Comparison of ENCODE assay signal across 8 mouse cellular contexts in the genomic region with DNA sequence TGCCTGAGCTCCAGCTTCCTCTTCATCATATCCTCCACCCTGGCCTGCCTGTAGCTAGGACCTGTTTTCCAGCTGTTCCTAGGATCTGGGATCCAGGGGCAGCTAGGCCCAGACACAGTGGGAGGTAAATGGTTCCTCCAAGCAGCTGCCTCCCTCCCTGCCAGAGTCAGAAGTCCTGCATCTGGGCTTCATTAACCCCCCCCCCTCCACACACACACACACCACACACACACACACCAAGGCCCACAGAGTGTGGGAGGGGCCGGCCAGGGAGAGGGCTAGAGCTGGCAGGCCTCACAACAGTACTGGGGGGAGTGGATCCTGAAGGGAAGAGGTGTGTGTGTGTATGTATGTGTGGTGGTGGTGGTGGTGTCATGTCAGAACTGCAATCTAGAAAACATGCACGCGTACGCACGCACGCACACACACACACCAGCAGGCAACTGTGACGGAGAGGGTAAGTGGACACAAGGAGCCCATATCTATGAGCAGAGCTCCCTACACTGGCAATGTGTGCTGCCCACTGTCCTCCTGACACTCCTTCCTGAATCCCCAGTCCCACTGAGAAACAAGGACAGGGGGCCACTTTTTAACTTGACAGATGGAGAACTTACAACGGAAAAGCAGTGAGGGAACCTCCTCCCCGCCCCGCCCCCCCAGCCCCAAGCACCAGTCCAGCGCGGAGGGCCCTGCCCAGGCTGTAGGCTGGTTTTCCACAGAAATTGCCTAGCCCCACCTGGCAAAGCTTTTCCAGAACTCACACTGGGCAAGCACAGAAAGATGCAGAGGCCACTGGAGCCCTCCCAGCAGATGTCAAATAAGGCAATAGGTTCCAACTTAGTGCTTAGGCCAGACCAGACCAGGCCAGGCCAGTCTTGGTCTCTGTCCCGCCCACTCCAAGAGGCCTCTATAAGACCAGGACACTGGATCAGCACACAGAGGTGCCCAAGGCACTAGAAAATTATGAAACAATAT. TPM values are rescaled to one million over a fixed set of nuclear protein-coding genes. Genes with fewer than 3 reads are reported as not detected.
DNase-seq lines count a peak whose midpoint lies in the region; ATAC-seq and TF ChIP-seq lines count a peak whose summit lies in the region.

No protein-coding gene starts in this region.

- no peak overlapping the region for H3K4me2 ChIP-seq in lung, postnatal 0 days (replicated peaks; ENCODE audit: low read depth, low read length)
- H3K4me2 ChIP-seq in hindbrain, embryonic 11.5 days (replicated peaks; ENCODE audit: low read depth, low read length): no peak overlapping the region

- H3K27me3 ChIP-seq in lung, postnatal 0 days (replicated peaks; ENCODE audit: insufficient read depth, low read length): no peaks in the 10 kb centered on the region
- no peaks in the 10 kb centered on the region for H3K27me3 ChIP-seq in hindbrain, embryonic 11.5 days (ENCODE audit: control insufficient read depth, insufficient read depth, low read length)

- TF ChIP-seq CTCF in lung, postnatal 0 days (IDR thresholded peaks at IDR 0.05): no peak

- ATAC-seq in lung, postnatal 0 days: peak; percentile 64
- peak; percentile 71 for ATAC-seq in hindbrain, embryonic 11.5 days (ENCODE audit: low FRiP score)

- peak; percentile 67 for DNase-seq in lung, postnatal 0 days (ENCODE audit: low spot score)
- no peak for DNase-seq in lung, adult 18-20 months
- peak; percentile 37 for DNase-seq in gastrocnemius, adult 18-20 months (ENCODE audit: low spot score)
- DNase-seq in hindbrain, embryonic 11.5 days (ENCODE audit: low spot score): peak; percentile 43
- DNase-seq in lung, postnatal 36 days: peak; percentile 43
- no peak for DNase-seq in cerebellum, postnatal 36 days
- no peak for DNase-seq in layer of hippocampus, adult 11-12 months (ENCODE audit: low spot score)
- no peak for DNase-seq in thymus, postnatal 14 days

- H3K4me3 ChIP-seq in lung, postnatal 0 days (ENCODE audit: low read depth, low read length): no peak overlapping the region
- no peak overlapping the region for H3K4me3 ChIP-seq in hindbrain, embryonic 11.5 days (ENCODE audit: low read depth, low read length)

- TF ChIP-seq EP300 in lung, postnatal 0 days (IDR thresholded peaks at IDR 0.05): no peak

- H3K9ac ChIP-seq in lung, postnatal 0 days (replicated peaks; ENCODE audit: low read depth): no peak overlapping the region
- 0 out of 2 replicates have a peak overlapping the region, but pooled peaks have one; percentile 23 for H3K9ac ChIP-seq in hindbrain, embryonic 11.5 days (ENCODE audit: low read depth, low read length)

- H3K4me1 ChIP-seq in lung, postnatal 0 days (ENCODE audit: insufficient read depth, low read depth, low read length): peaks cover 23% of the 10 kb centered on the region
- H3K4me1 ChIP-seq in hindbrain, embryonic 11.5 days (replicated peaks; ENCODE audit: control insufficient read depth, insufficient read depth, low read length): peaks cover 9% of the 10 kb centered on the region

- H3K27ac ChIP-seq in lung, postnatal 0 days (ENCODE audit: low read length): peak overlapping the region; percentile 62
- no peak overlapping the region for H3K27ac ChIP-seq in hindbrain, embryonic 11.5 days (ENCODE audit: low read depth, low read length)

- H3K9me3 ChIP-seq in lung, postnatal 0 days (ENCODE audit: low read length): no peaks in the 10 kb centered on the region
- no peaks in the 10 kb centered on the region for H3K9me3 ChIP-seq in hindbrain, embryonic 11.5 days (ENCODE audit: control insufficient read depth, low read length)

- 50% methylated on average over 13 of the region's 13 CpGs for WGBS in lung, postnatal 0 days
- 53% methylated on average over 13 of the region's 13 CpGs for WGBS in hindbrain, embryonic 11.5 days

- H3K36me3 ChIP-seq in lung, postnatal 0 days (ENCODE audit: insufficient read depth, low read length): no peaks in the 10 kb centered on the region
- H3K36me3 ChIP-seq in hindbrain, embryonic 11.5 days (ENCODE audit: control insufficient read depth, insufficient read depth, low read length): no peaks in the 10 kb centered on the region

RNA-seq across cellular contexts. Expression of a gene that starts 30.6 kb away (rescaled TPM):
- polyA plus RNA-seq in lung, postnatal 0 days (2015; fragmentation: Nextera tagmentation; extraction: Ambion mirVana): 11.7 and 15.0 TPM in 2 replicates
- total RNA-seq in gastrocnemius, adult 18-20 months (2021): 1 to 10 TPM; 4.7 to 6.8 TPM
- polyA plus RNA-seq in hindbrain, embryonic 11.5 days (2014; fragmentation: Nextera tagmentation; extraction: Ambion mirVana): 4.3 and 5.9 TPM in 2 replicates

RNA-seq across cellular contexts. Expression of a gene that starts 41.5 kb away (rescaled TPM):
- polyA plus RNA-seq in lung, postnatal 0 days (2015; fragmentation: Nextera tagmentation; extraction: Ambion mirVana): 19.4 and 23.1 TPM in 2 replicates
- total RNA-seq in gastrocnemius, adult 18-20 months (2021): 1 to 10 TPM; 7.3 to 8.6 TPM
- polyA plus RNA-seq in hindbrain, embryonic 11.5 days (2014; fragmentation: Nextera tagmentation; extraction: Ambion mirVana): 12.8 and 13.1 TPM in 2 replicates

RNA-seq across cellular contexts. Expression of a gene that starts 49.5 kb away (rescaled TPM):
- 0.62 TPM in 1 of 2 replicates, not detected in the other for polyA plus RNA-seq in lung, postnatal 0 days (2015; fragmentation: Nextera tagmentation; extraction: Ambion mirVana)
- 1,000 to 10,000 TPM; 1,348 to 1,458 TPM for total RNA-seq in gastrocnemius, adult 18-20 months (2021)
- not detected in 2 replicates for polyA plus RNA-seq in hindbrain, embryonic 11.5 days (2014; fragmentation: Nextera tagmentation; extraction: Ambion mirVana)

RNA-seq across cellular contexts. Expression of a gene that starts 52.1 kb away (rescaled TPM):
- polyA plus RNA-seq in lung, postnatal 0 days (2015; fragmentation: Nextera tagmentation; extraction: Ambion mirVana): 6.2 and 10.5 TPM in 2 replicates
- 1,000 to 10,000 TPM; 3,219 to 3,282 TPM for total RNA-seq in gastrocnemius, adult 18-20 months (2021)
- polyA plus RNA-seq in hindbrain, embryonic 11.5 days (2014; fragmentation: Nextera tagmentation; extraction: Ambion mirVana): 6.1 and 6.8 TPM in 2 replicates

Comparison
In these comparisons a context has a peak if more than half of its experiments do, and no peak if none do; other contexts are left out.
1. DNase-seq: peak in lung, postnatal 0 days (single experiment), gastrocnemius, adult 18-20 months (single experiment), hindbrain, embryonic 11.5 days (single experiment) and lung, postnatal 36 days (single experiment); none in lung, adult 18-20 months (0 of 2), cerebellum, postnatal 36 days (0 of 2), layer of hippocampus, adult 11-12 months (single experiment) and thymus, postnatal 14 days (single experiment).